ENCODE assay signal across 9 mouse cellular contexts in the genomic region with DNA sequence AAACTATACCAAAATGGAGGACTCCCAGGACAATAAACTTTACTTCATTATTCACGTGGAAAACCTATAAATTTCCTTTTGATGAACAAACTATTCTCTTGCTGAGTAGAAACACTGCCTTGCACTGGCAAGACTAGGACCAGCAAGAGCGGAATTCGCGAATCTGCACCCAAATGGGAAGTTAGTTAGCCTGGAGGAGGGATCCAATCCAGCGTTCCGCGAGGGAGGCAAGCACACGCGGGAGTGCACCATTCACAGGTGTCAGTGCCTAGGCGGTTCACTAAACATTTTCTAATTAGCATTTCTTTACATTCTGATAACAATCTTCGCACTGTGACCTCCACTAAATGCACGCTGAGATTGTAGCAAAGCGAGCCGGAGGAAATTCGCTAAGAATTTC. TPM values are rescaled to one million over a fixed set of nuclear protein-coding genes. Genes with fewer than 3 reads are reported as not detected.
DNase-seq lines count a peak whose midpoint lies in the region; ATAC-seq lines count a peak whose summit lies in the region.
"Had no signal": no experiment of that assay in that cellular context is flagged by ENCODE, and none has a peak within 500 bp of the region (broad histone marks: within the 10 kb centered on the region; RNA-seq: fewer than 3 reads in every experiment).

No protein-coding gene starts in this region.

- peak overlapping the region; percentile 91 for H3K9ac ChIP-seq in heart, embryonic 11.5 days (ENCODE audit: low read depth, low read length)
- H3K9ac ChIP-seq in forebrain, embryonic 14.5 days (ENCODE audit: low read length), result peak overlapping the region; percentile 81; the same call in 1 of the 2 replicates
- peak overlapping the region; percentile 89; the same call in 1 of the 2 replicates for H3K9ac ChIP-seq in neural tube, embryonic 14.5 days (replicated peaks; ENCODE audit: low read depth, low read length)

- H3K4me1 ChIP-seq in heart, embryonic 11.5 days (ENCODE audit: control insufficient read depth, insufficient read depth, low read length), result peaks cover 12% of the 10 kb centered on the region
- H3K4me1 ChIP-seq in forebrain, embryonic 14.5 days (ENCODE audit: control insufficient read depth, insufficient read depth, low read length), result peaks cover 4% of the 10 kb centered on the region; the same call in 1 of the 2 replicates
- peaks cover 28% of the 10 kb centered on the region for H3K4me1 ChIP-seq in limb, embryonic 10.5 days
- H3K4me1 ChIP-seq in neural tube, embryonic 14.5 days (ENCODE audit: control insufficient read depth, insufficient read depth, low read length), result peaks cover 5% of the 10 kb centered on the region

- H3K27ac ChIP-seq in heart, embryonic 11.5 days (ENCODE audit: low read depth, low read length), result no peak overlapping the region
- no peak overlapping the region for H3K27ac ChIP-seq in forebrain, embryonic 14.5 days (ENCODE audit: low read depth, low read length)
- H3K27ac ChIP-seq in limb, embryonic 10.5 days, result no peak overlapping the region
- no peak overlapping the region for H3K27ac ChIP-seq in neural tube, embryonic 14.5 days (ENCODE audit: low read depth, low read length)

- 4% methylated on average over 15 of the region's 15 CpGs for WGBS in heart, embryonic 11.5 days (ENCODE audit: insufficient replicate concordance)
- WGBS in forebrain, embryonic 14.5 days, result 3% methylated on average over 15 of the region's 15 CpGs
- WGBS in limb, embryonic 10.5 days, result 5% methylated on average over 15 of the region's 15 CpGs
- 2% methylated on average over 15 of the region's 15 CpGs for WGBS in neural tube, embryonic 14.5 days

- ATAC-seq in heart, embryonic 11.5 days (replicated peaks; ENCODE audit: insufficient number of reproducible peaks, low FRiP score, low TSS enrichment), result no peak
- ATAC-seq in forebrain, embryonic 14.5 days, result no peak
- ATAC-seq in neural tube, embryonic 14.5 days (ENCODE audit: low read depth), result no peak

- H3K4me2 ChIP-seq in heart, embryonic 11.5 days, result peak overlapping the region; percentile 100
- H3K4me2 ChIP-seq in forebrain, embryonic 14.5 days (ENCODE audit: low read length), result peak overlapping the region; percentile 99
- H3K4me2 ChIP-seq in neural tube, embryonic 14.5 days (ENCODE audit: low read depth, low read length), result peak overlapping the region; percentile 91

- intact Hi-C loops in gastrocnemius, postnatal 36 days (cut with DNase I), result loop anchor here (5.0 kb wide), 2 partner anchors 39 to 46 kb away; partner anchors contain the start of gene Tpd52l2

- no peak for DNase-seq in heart, adult 11 months
- DNase-seq in ZHBTc4 (ENCODE audit: low read depth, low spot score), result peak; percentile 51
- DNase-seq in forebrain, embryonic 14.5 days (ENCODE audit: low spot score), result peak; percentile 17
- peak; percentile 34 for DNase-seq in limb, embryonic 10.5 days (ENCODE audit: low spot score)
- DNase-seq in gastrocnemius, postnatal 36 days, result no peak
- DNase-seq in adrenal gland, postnatal 25 days, result no peak

- no peaks in the 10 kb centered on the region for H3K9me3 ChIP-seq in heart, embryonic 11.5 days (replicated peaks; ENCODE audit: control insufficient read depth, low read length)
- H3K9me3 ChIP-seq in forebrain, embryonic 14.5 days (replicated peaks; ENCODE audit: control insufficient read depth, low read length), result no peaks in the 10 kb centered on the region
- H3K9me3 ChIP-seq in limb, embryonic 10.5 days (replicated peaks), result no peaks in the 10 kb centered on the region
- H3K9me3 ChIP-seq in neural tube, embryonic 14.5 days (ENCODE audit: control insufficient read depth, low read length), result no peaks in the 10 kb centered on the region

- no peaks in the 10 kb centered on the region for H3K27me3 ChIP-seq in heart, embryonic 11.5 days (ENCODE audit: control insufficient read depth, insufficient read depth, low read length)
- peaks cover 23% of the 10 kb centered on the region for H3K27me3 ChIP-seq in forebrain, embryonic 14.5 days (replicated peaks; ENCODE audit: control insufficient read depth, insufficient read depth, low read length)
- peaks cover 18% of the 10 kb centered on the region; the same call in 1 of the 2 replicates for H3K27me3 ChIP-seq in limb, embryonic 10.5 days (ENCODE audit: low read depth, poor library complexity, severe bottlenecking)
- peaks cover 4% of the 10 kb centered on the region; the same call in 1 of the 2 replicates for H3K27me3 ChIP-seq in neural tube, embryonic 14.5 days (ENCODE audit: control insufficient read depth, insufficient read depth, low read length)

- H3K4me3 ChIP-seq in heart, embryonic 11.5 days (ENCODE audit: low read depth, low read length), result peak overlapping the region; percentile 97
- H3K4me3 ChIP-seq in forebrain, embryonic 14.5 days (ENCODE audit: low read depth, low read length), result peak overlapping the region; percentile 90
- H3K4me3 ChIP-seq in limb, embryonic 10.5 days, result peak overlapping the region; percentile 98
- peak overlapping the region; percentile 92 for H3K4me3 ChIP-seq in neural tube, embryonic 14.5 days (ENCODE audit: low read depth, low read length)

- H3K36me3 ChIP-seq in heart, embryonic 11.5 days (ENCODE audit: control insufficient read depth, insufficient read depth, low read length), result no peaks in the 10 kb centered on the region
- H3K36me3 ChIP-seq in forebrain, embryonic 14.5 days (ENCODE audit: control insufficient read depth, insufficient read depth, low read length), result no peaks in the 10 kb centered on the region
- no peaks in the 10 kb centered on the region for H3K36me3 ChIP-seq in limb, embryonic 10.5 days
- no peaks in the 10 kb centered on the region for H3K36me3 ChIP-seq in neural tube, embryonic 14.5 days (ENCODE audit: control insufficient read depth, insufficient read depth, low read length)

RNA-seq across cellular contexts. Expression of gene Zbtb46, which starts 1.4 kb away (rescaled TPM):
- polyA plus RNA-seq in heart, embryonic 11.5 days (2014; fragmentation: Nextera tagmentation; extraction: Ambion mirVana), result 10.3 and 10.5 TPM in 2 replicates
- 7.6 and 8.6 TPM in 2 replicates for polyA plus RNA-seq in forebrain, embryonic 14.5 days (2014; fragmentation: Nextera tagmentation; extraction: Ambion mirVana)
- 17.5 and 17.7 TPM in 2 replicates for polyA plus RNA-seq in limb, embryonic 10.5 days (2016; fragmentation: Nextera tagmentation; extraction: Ambion mirVana)
- polyA plus RNA-seq in neural tube, embryonic 14.5 days (2014; fragmentation: Nextera tagmentation; extraction: Ambion mirVana), result 18.2 and 22.8 TPM in 2 replicates
- 1 to 10 TPM; 3.9 to 4.0 TPM for total RNA-seq in gastrocnemius, postnatal 36 days (2021)
- 14.6 and 20.8 TPM in 2 replicates for total RNA-seq in adrenal gland, postnatal 25 days (2021)

RNA-seq across cellular contexts. Expression of gene Abhd16b, which starts 35.2 kb away (rescaled TPM):
- 0.43 and 0.65 TPM in 2 replicates for polyA plus RNA-seq in heart, embryonic 11.5 days (2014; fragmentation: Nextera tagmentation; extraction: Ambion mirVana)
- not detected in 2 replicates for polyA plus RNA-seq in forebrain, embryonic 14.5 days (2014; fragmentation: Nextera tagmentation; extraction: Ambion mirVana)
- polyA plus RNA-seq in limb, embryonic 10.5 days (2016; fragmentation: Nextera tagmentation; extraction: Ambion mirVana), result 0.08 and 0.21 TPM in 2 replicates
- polyA plus RNA-seq in neural tube, embryonic 14.5 days (2014; fragmentation: Nextera tagmentation; extraction: Ambion mirVana), result not detected in 2 replicates
- total RNA-seq in gastrocnemius, postnatal 36 days (2021), result not detected
- total RNA-seq in adrenal gland, postnatal 25 days (2021), result not detected in 2 replicates
- total RNA-seq: hematopoietic stem cell, adult 5-6 weeks had no signal

RNA-seq across cellular contexts. Expression of gene Tpd52l2, which starts 39.1 kb away (rescaled TPM):
- 119 and 128 TPM in 2 replicates for polyA plus RNA-seq in heart, embryonic 11.5 days (2014; fragmentation: Nextera tagmentation; extraction: Ambion mirVana)
- polyA plus RNA-seq in forebrain, embryonic 14.5 days (2014; fragmentation: Nextera tagmentation; extraction: Ambion mirVana), result 143 and 151 TPM in 2 replicates
- 176 and 185 TPM in 2 replicates for polyA plus RNA-seq in limb, embryonic 10.5 days (2016; fragmentation: Nextera tagmentation; extraction: Ambion mirVana)
- 116 and 120 TPM in 2 replicates for polyA plus RNA-seq in neural tube, embryonic 14.5 days (2014; fragmentation: Nextera tagmentation; extraction: Ambion mirVana)
- total RNA-seq in gastrocnemius, postnatal 36 days (2021), result 10 to 100 TPM; 41.1 to 48.7 TPM
- 118 and 121 TPM in 2 replicates for total RNA-seq in adrenal gland, postnatal 25 days (2021)

Comparison
In these comparisons a context has a peak if more than half of its experiments do, and no peak if none do; other contexts are left out.
1. DNase-seq: peak in ZHBTc4 (single experiment), forebrain, embryonic 14.5 days (single experiment) and limb, embryonic 10.5 days (single experiment); none in heart, adult 11 months (single experiment), gastrocnemius, postnatal 36 days (0 of 2) and adrenal gland, postnatal 25 days (single experiment).
2. Peak in every context shown above with its lines, with median percentiles within 50 percentile points of each other: H3K4me2 ChIP-seq, H3K4me3 ChIP-seq and H3K9ac ChIP-seq.